Mouse (Mus musculus) myocyte (in vitro differentiated cells): ENCODE data around the gene Sod1. TPM values are rescaled to one million over a fixed set of nuclear protein-coding genes. Genes with fewer than 3 reads are reported as not detected.

ENCODE experiments used
- H3K27me3 ChIP-seq: one replicate; pipeline ENCODE4 v1.6.1; 2011; ENCODE audit not compliant: control insufficient read depth, insufficient read depth, insufficient read length
- H3K36me3 ChIP-seq: one replicate; pipeline ENCODE4 v1.6.1; 2011; ENCODE audit not compliant: control insufficient read depth, insufficient read depth
- H3K4me2 ChIP-seq: one replicate; pipeline ENCODE4 v1.6.1; 2011; ENCODE audit warnings: low read depth, control low read depth
- H3K4me3 ChIP-seq: one replicate; pipeline ENCODE4 v1.5.1; 2011; ENCODE audit warnings: mild to moderate bottlenecking, control low read depth, moderate library complexity
- H3K79me2 ChIP-seq: one replicate; pipeline ENCODE4 v1.6.1; 2011; ENCODE audit not compliant: control insufficient read depth, insufficient read depth
- H3ac ChIP-seq: one replicate; pipeline ENCODE4 v1.6.1; 2011; ENCODE audit not compliant: control insufficient read depth, insufficient read length
- CEBPB ChIP-seq: IDR thresholded peaks from 2 replicates; pipeline ENCODE4 v1.6.1; 2011; ENCODE audit warnings: mild to moderate bottlenecking, moderate library complexity; ENCODE audit not compliant: poor library complexity, insufficient read depth, severe bottlenecking
- E2F4 ChIP-seq: IDR thresholded peaks from one replicate; pipeline ENCODE4 v1.6.1; 2011; ENCODE audit warnings: mild to moderate bottlenecking, control low read depth, moderate library complexity; ENCODE audit not compliant: insufficient read depth
- MAX ChIP-seq: IDR thresholded peaks from one replicate; pipeline ENCODE4 v1.6.1; 2011; ENCODE audit warnings: low read depth, mild to moderate bottlenecking, control low read depth
- MYOD1 ChIP-seq, 3 experiments: IDR thresholded peaks; one replicate each; pipeline ENCODE4 v1.6.1; 2011; ENCODE audit warnings: control low read depth in 2 of 3, low read depth in 2 of 3, mild to moderate bottlenecking in 2 of 3, moderate library complexity in 1 of 3; ENCODE audit not compliant: insufficient read length in 2 of 3, control insufficient read depth in 1 of 3
- MYOG ChIP-seq, 3 experiments: IDR thresholded peaks; one replicate each; pipeline ENCODE4 v1.6.1; 2011; ENCODE audit warnings: control low read depth in 2 of 3, low read depth in 2 of 3, mild to moderate bottlenecking in 2 of 3; ENCODE audit not compliant: insufficient read length in 2 of 3, control insufficient read depth in 1 of 3, insufficient read depth in 1 of 3
- POLR2A ChIP-seq: IDR thresholded peaks from one replicate; pipeline ENCODE4 v1.6.1; 2011; ENCODE audit warnings: low read depth, mild to moderate bottlenecking, control low read depth, moderate library complexity; ENCODE audit not compliant: insufficient read length
- POLR2AphosphoS2 ChIP-seq: IDR thresholded peaks from one replicate; pipeline ENCODE4 v1.6.1; 2011; ENCODE audit warnings: low read depth, control low read depth; ENCODE audit not compliant: insufficient read length
- REST ChIP-seq: IDR thresholded peaks from one replicate; pipeline ENCODE4 v1.6.1; 2011; ENCODE audit warnings: mild to moderate bottlenecking, control low read depth, moderate library complexity; ENCODE audit not compliant: insufficient read depth, insufficient read length
- SRF ChIP-seq: IDR thresholded peaks from one replicate; pipeline ENCODE4 v1.6.1; 2011; ENCODE audit warnings: low read depth; ENCODE audit not compliant: control insufficient read depth, insufficient read length
- TCF12 ChIP-seq: IDR thresholded peaks from one replicate; pipeline ENCODE4 v1.6.1; 2011; ENCODE audit warnings: mild to moderate bottlenecking, control low read depth; ENCODE audit not compliant: poor library complexity, insufficient read depth, severe bottlenecking
- TCF3 ChIP-seq: IDR thresholded peaks from one replicate; pipeline ENCODE4 v1.6.1; 2011; ENCODE audit warnings: low read depth, control low read depth; ENCODE audit not compliant: insufficient read length
- USF1 ChIP-seq: IDR thresholded peaks from one replicate; pipeline ENCODE4 v1.6.1; 2011; ENCODE audit warnings: low read depth, mild to moderate bottlenecking, control low read depth, moderate library complexity
- polyA plus RNA-seq: library from polyadenylated mRNA; unstranded; fragments of >200 nt; fragmentation: generic; extraction: Trizol; gene quantifications from one replicate; pipeline ENCODE4 v1.2.1, GENCODE M21; 2012; ENCODE audit warnings: missing spikeins

The Sod1 gene
- polyA plus RNA-seq, 1 experiment = 551 TPM

- H3K79me2 ChIP-seq = no peaks in the 10 kb centered on the region
- no peaks in the 10 kb centered on the region for H3K27me3 ChIP-seq
- no peak overlapping the region for H3K4me3 ChIP-seq
- no peak for TF ChIP-seq MAX
- TF ChIP-seq MYOG (IDR thresholded peaks at IDR 0.05; ENCODE audit: control insufficient read depth in 1 of 3, insufficient read depth in 1 of 3, insufficient read length in 2 of 3, low read depth in 2 of 3) = no peak
- no peak for TF ChIP-seq CEBPB
- TF ChIP-seq SRF = no peak
- TF ChIP-seq USF1 = no peak
- TF ChIP-seq POLR2AphosphoS2 = no peak
- TF ChIP-seq E2F4 = no peak
- TF ChIP-seq TCF12 = no peak
- no peak for TF ChIP-seq POLR2A
- no peak for TF ChIP-seq MYOD1 (IDR thresholded peaks at IDR 0.05; ENCODE audit: control insufficient read depth in 1 of 3, insufficient read length in 2 of 3, low read depth in 2 of 3)
- TF ChIP-seq REST = no peak
- no peak for TF ChIP-seq TCF3
- H3K36me3 ChIP-seq = no peaks in the 10 kb centered on the region
- no peak overlapping the region for H3K4me2 ChIP-seq
- no peak overlapping the region for H3ac ChIP-seq
These were observed 34.5 kb upstream of the Sod1 start for GRCm38 (mm10) chr16:90185928-90186588.

DNA sequence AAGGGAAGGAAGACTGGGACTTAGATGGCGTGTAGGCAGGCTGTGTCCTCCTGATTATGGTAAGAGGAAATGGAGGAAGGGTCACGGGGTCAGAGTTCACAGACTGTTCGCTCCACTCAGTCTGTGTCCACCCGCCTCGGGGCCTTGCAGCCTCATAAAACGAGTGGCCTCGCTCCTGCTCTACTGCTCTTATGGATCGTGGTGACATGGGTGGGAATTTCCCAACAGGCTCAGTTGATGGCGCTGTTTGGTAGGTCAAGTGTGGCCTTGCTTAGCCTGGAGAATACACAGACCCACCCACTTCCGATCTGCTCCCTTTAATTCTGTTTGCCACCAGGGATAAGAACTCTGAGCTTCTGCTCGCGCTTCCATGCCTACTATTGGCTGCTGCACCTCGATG lies 33.1 kb upstream of the Sod1 start:
- TF ChIP-seq MYOD1 (IDR thresholded peaks at IDR 0.05; ENCODE audit: control insufficient read depth in 1 of 3, insufficient read length in 2 of 3, low read depth in 2 of 3) (no peak), E2F4 (no peak), TCF3 (no peak), CEBPB (no peak), MAX (no peak), TCF12 (no peak), SRF (no peak), USF1 (no peak), REST (no peak), POLR2AphosphoS2 (no peak), MYOG (IDR thresholded peaks at IDR 0.05; ENCODE audit: control insufficient read depth in 1 of 3, insufficient read depth in 1 of 3, insufficient read length in 2 of 3, low read depth in 2 of 3) (no peak)
- Histone ChIP-seq H3K27me3 (no peaks in the 10 kb centered on the region), H3K4me3 (no peak overlapping the region), H3K36me3 (no peaks in the 10 kb centered on the region), H3ac (no peak overlapping the region), H3K4me2 (no peak overlapping the region), H3K79me2 (no peaks in the 10 kb centered on the region)

DNA sequence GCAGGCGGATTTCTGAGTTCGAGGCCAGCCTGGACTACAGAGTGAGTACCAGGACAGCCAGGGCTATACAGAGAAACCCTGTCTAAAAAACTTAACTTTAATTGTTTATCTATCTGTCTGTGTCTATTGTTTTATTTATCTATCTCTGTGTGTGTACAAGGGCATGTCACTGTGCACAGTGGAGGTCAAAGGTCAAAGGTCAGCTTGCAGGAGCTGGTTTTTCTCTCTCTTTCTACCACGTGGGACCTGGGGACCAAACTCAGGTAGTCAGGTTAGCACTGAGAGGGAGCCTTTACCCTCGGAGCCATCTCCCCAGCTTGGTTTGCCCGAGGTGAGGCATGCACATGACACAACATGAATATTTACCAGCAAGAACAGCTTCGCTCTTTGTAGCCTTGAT lies 29.3 kb upstream of the Sod1 start:
- H3K4me2 ChIP-seq = no peak overlapping the region
- H3K36me3 ChIP-seq = no peaks in the 10 kb centered on the region
- H3K4me3 ChIP-seq = no peak overlapping the region
- H3K79me2 ChIP-seq = no peaks in the 10 kb centered on the region
- H3K27me3 ChIP-seq = no peaks in the 10 kb centered on the region
- TF ChIP-seq USF1 (no peak), TCF12 (no peak), E2F4 (no peak), POLR2AphosphoS2 (no peak), MYOD1 (IDR thresholded peaks at IDR 0.05; ENCODE audit: control insufficient read depth in 1 of 3, insufficient read length in 2 of 3, low read depth in 2 of 3) (no peak), POLR2A (no peak), MYOG (IDR thresholded peaks at IDR 0.05; ENCODE audit: control insufficient read depth in 1 of 3, insufficient read depth in 1 of 3, insufficient read length in 2 of 3, low read depth in 2 of 3) (no peak), CEBPB (no peak), MAX (no peak), TCF3 (no peak), REST (no peak)
- no peak overlapping the region for H3ac ChIP-seq

DNA sequence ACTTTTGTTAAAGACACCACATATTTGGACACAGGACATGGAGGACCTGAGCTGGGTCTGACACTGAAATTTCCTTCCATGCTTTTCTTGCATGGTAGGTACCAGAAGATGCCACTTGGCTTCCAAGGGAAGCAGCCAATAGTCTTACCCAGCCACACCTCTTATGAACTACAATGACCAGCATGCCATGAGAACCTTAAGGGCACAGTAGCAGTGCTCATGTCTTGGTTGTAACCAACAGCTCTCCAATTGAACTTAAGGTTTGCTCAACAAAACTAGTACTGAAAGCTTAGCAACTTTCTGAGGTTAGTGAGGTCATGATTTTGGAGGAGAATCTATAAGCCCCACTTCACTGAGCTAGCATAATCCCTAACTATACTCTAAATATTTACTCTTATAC lies 26.8 kb upstream of the Sod1 start:
- no peaks in the 10 kb centered on the region for H3K36me3 ChIP-seq
- no peak overlapping the region for H3K4me3 ChIP-seq
- H3K4me2 ChIP-seq = no peak overlapping the region
- TF ChIP-seq MAX (no peak), POLR2A (no peak), TCF12 (no peak), POLR2AphosphoS2 (no peak), CEBPB (no peak), TCF3 (no peak), SRF (no peak), USF1 (no peak), E2F4 (no peak), MYOG (IDR thresholded peaks at IDR 0.05; ENCODE audit: control insufficient read depth in 1 of 3, insufficient read depth in 1 of 3, insufficient read length in 2 of 3, low read depth in 2 of 3) (no peak), MYOD1 (IDR thresholded peaks at IDR 0.05; ENCODE audit: control insufficient read depth in 1 of 3, insufficient read length in 2 of 3, low read depth in 2 of 3) (no peak), REST (no peak)
- no peaks in the 10 kb centered on the region for H3K27me3 ChIP-seq
- no peak overlapping the region for H3ac ChIP-seq
- no peaks in the 10 kb centered on the region for H3K79me2 ChIP-seq
